Mouse (Mus musculus) liver, adult 2 months (tissue): ENCODE data around the gene Sap25.

Experiments used
- CTCF ChIP-seq: fragments of 200-500 bp; IDR thresholded peaks from 2 replicates; pipeline ENCODE4 v1.5.1; 2011; ENCODE audit warnings: low read depth, low read length, control low read depth
- POLR2A ChIP-seq: fragments of 200-500 bp; IDR thresholded peaks from 2 replicates; pipeline ENCODE4 v1.6.1; 2011; ENCODE audit warnings: low read length, control low read depth; ENCODE audit not compliant: insufficient read depth; ENCODE audit errors: extremely low read depth

- TF ChIP-seq CTCF = no peak
- no peak for TF ChIP-seq POLR2A
These were observed 33.7 kb downstream of the Sap25 start for GRCm38 (mm10) chr5:137674786-137675185.
